Mouse (Mus musculus): ENCODE measurements around the gene Rtl5. TPM values are rescaled to one million over a fixed set of nuclear protein-coding genes. Genes with fewer than 3 reads are reported as not detected.
A peak's percentile ranks its signal among the peaks of the same experiment; 100 is the strongest.

Gene Rtl5
- polyA plus RNA-seq, 3 experiments from 2014 or later, result 0.19 to 3.3 (median 0.20) TPM

DNA sequence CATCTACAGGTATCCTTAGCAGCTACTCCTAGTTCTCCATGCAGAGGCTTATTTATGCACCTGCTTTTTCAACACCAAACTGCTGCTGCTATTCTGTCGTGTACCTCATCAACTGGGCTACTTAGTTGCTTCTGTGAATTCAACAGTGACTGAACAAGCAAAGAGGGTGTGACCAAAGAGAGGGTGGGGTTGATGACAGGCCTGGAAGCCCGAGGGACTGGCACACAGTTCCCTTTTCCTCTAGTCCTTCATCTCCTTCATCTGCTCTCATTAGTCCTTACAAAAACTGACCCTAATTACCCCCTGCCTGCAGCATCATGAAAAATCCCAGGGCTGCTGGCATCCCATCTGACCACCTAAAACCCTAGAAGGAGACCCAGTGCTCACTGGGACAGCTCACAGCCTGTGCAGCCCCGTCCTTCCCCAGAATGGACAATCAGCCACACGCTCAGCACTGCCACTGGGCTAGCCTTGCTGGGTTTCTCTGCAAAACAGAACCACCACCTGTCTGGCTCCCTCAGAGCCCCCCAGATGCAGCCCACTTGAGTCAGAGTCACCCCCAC, 5.8 kb downstream of the Rtl5 start:
- ATAC-seq, result no peak

DNA sequence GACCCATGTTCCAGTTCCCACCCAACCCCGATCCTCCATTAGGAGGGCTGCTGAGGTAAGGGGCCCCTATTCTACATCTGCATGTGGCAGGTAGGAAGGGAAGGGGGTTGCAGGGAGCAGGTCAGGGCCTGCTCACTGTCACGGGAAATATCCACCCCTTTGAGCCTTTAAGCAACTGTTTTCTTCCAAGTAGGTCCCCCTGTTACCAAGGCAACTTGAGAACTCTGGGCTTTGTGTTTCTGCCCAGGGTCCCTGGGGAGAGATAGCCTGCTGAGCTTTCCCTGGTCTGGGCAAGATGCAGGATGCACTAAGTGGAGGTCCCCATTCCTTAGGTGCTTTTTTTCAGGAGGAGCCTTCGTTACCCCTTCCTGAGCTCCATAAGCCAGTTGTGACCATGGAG, 7.0 kb downstream of the Rtl5 start:
- no peak for ATAC-seq

DNA sequence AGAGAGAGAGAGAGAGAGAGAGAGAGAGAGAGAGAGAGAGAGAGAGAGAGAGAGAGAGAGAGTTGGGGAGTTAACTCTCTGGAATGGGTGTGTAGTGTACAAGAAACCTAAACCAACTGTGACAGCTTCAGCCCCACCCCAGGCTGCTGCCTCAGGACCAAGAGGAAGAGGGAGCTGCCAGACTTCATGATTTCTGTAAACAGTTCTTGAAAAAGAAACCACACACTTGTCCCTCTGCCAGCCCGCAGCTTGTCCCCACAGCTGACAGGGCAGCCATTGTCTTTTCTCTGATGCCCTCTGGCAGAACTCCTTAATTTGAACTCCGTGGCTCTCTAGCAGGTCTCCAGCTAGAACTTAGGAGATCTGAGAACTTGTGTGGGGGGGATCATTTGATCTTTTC, 10.2 kb downstream of the Rtl5 start:
- ATAC-seq, result no peak

DNA sequence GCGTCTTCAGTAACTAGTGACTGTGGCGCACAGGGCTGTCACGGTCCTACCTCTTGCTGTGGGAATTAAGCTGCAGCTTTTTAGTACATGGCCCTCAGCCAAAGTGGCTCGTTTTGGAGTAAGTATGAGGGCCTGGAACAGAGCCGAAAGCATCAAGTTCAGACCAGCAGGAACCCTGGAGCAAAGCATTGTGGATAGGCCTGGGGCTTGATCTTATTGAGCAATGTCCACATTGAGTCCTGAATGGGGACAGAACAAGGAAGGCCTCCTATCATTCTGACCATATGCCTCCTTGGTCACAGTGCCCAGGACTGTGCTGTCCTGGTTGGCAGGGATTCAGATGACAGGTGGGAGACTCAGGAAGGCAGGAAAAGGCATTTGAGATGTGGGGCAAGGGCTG, 10.9 kb downstream of the Rtl5 start:
- no peak for ATAC-seq

DNA sequence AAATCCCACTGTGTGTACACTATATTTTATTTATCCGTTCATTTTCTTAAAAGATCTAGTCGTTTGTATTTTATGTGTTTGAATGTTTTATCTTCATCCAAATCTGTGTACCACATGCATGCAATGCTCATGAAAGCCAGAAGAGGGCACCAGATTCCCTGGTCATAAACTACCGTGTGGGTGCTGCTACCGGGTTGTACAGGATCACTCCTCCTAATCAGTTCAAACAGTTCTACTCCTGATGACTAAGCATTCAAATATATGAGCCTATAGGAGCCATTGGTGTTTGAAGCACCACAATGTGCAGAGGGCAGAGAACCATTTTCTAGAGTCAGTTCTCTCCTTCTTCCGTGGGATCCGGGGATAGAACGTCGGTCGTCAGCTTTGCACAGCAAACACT, 11.7 kb downstream of the Rtl5 start:
- peak; percentile 35 for ATAC-seq

DNA sequence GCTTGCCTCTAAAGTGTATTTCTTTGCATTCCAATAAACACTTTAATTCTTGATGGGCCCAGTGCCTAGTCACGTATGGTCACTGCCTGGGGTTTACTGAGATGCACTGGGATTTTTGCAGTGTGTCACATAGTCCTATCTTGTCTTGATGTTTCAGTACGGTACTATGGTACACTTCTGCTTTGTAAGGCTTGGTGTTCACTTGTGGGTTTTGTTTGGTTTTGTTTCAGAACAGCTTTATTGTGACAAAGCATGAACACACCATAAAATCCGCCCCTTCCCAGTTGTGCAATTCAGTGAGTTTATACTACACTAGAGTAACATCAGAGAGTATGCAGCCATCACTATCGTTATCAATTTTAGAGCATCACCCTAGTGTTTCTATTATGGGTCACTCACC, 17.1 kb downstream of the Rtl5 start:
- ATAC-seq, result no peak

DNA sequence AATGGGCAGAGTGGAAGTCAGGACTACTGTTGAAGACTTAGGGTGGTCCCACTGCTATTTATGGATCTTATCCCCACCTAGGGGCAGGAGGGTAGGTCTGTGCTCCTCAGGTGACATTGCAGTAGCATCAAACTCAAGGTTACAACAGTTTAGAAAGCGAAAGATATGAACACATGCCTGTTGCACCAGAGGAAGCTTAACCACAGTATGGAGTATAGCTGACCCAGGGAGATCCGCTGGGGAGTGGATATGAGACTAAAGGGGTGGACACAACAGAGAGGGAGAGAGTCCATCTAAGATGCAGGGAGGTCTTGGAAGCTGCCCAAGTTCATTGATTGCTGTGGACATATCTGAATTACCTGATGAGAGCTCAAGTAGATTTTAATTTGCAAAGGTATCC, 17.7 kb downstream of the Rtl5 start:
- no peak for ATAC-seq

DNA sequence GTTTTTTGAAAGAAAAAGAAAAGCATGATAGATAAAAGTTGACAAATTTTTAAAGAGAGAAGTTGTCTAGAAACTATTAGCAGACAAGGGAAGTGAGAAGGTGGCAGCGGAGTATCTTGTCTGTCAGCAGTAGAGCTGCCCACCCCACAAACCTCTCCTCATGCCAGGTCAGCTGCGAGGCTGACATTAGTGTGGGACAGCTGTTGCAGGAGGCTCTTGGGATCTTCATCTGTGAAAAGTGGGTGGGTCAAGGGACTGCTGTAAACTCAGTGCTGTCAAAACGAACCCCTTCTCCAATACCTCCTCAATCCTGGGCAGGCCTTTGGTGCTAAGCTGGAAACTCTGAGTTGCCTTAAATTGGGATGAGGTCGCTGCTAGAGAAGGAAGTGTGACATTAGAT, 19.9 kb downstream of the Rtl5 start:
- ATAC-seq, result no peak

DNA sequence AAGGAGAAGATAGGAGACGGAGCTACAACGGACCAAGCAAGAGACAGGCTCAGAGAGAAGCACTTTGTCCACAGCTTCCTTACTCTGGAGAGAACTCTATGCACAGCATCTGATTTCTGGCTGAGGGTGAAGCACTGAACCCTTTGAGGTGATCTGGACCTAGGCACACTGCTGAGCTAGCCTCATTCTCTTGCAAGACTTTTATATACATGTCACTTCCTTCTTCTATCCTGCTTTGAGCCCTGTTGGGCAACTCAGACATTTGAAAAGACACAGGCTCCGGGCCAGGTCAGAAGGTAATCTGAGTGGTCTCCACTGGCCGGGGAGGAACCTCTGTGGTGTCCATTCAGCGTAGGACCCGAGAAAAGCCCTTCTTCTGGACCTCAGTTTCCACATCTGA, 20.6 kb downstream of the Rtl5 start:
- ATAC-seq, result no peak

DNA sequence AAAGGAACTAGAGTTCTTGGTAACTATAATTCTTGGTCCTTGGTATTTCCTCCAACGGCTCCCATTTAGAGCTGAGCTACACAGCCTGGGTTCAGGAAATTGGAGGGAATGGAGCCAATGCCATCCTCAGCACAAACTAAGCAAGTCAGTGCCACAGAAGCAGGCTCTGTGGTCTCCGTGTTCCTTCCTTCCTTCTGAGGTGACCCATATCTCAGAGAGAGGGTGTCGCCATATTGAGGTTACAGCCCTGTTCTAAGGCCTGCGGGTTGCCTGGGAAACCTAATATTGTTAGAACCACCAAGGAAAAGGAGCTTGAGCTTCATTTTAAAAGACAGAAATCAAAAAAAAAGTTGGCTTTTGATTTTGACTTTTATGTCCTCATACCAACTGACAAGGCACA, 28.7 kb downstream of the Rtl5 start:
- ATAC-seq, result no peak

DNA sequence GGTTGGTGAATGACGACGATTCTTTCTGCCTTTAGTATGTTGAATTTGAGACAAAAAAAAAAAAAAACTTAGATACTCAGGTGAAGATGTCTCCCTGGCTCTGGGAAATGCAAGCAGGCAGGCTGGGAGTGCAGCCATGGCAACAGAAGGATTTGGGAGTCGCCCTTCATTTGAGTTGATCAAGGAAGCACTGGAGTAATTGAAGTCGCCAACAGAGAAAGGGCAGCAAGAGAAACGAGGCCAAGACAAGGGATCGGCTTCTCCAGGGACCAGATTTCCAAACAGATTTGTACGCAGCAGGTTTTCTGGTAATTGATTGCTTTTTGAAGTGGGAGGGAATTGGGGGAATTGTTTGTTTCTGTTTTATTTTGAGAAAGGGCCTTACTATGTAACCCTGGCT, 29.5 kb downstream of the Rtl5 start:
- ATAC-seq, result no peak

DNA sequence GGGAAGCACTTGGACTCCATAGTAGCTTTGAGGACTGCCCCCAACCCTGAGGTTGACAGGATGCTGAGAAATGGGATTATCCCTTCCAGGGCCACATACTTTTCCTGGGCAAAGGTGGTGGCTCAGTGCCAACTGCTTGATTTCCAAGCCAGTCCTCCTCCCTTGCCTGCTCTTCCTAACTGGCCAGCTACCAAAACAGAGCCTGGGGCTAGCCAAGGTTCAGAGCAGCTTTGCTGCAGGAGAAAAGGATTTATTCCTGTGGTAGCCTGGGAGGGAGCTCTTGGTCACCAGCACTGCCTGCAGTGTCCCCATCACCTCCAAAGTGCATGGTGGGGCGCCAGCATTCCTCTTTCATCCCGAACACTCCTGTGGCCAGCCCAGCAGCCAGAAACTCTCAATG, 33.6 kb downstream of the Rtl5 start:
- ATAC-seq, result no peak

DNA sequence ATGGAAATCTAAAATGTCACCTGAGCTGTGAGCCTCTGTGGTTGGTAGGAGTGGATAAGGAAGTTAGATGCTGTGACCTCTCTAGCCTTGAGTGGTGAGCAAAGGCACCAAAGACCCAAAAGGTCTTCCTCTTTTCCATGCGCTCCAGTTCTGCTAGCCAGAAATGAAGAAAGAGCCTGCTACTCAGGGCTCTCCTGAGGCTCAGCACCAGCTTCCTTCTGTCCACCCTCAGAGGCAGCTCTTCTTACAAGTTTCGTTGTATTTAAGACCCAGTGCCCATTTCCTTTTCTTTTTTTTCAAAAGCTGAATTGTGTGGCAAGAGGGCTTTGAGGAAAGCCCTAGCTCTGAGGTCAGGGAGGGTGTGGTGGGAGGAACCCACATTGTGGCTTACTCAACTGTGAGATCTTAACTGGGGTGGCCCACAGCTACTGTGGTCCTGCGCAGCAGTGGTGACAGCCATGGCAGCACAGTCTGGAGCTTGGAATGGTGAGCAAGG, 34.2 kb downstream of the Rtl5 start:
- ATAC-seq, result no peak

DNA sequence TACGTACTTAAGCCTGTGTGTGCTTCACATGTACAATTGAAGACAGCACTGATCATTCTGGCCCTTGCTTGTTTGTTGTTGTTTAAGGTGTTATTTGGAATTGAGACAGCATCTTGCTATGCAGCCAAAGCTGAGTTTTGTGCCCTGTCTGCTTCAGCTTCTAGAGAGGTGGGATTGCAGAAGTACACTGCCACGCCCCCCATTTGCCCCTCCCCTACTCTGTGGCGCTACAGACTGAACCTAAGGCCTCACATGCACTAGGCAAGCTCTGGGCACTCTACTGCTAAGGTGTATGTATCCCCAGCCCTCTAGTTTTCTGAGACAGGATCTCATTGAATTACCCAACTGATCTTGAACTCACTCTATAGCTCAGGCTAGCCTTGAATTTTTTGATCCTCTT, 35.4 kb downstream of the Rtl5 start:
- ATAC-seq, result no peak

DNA sequence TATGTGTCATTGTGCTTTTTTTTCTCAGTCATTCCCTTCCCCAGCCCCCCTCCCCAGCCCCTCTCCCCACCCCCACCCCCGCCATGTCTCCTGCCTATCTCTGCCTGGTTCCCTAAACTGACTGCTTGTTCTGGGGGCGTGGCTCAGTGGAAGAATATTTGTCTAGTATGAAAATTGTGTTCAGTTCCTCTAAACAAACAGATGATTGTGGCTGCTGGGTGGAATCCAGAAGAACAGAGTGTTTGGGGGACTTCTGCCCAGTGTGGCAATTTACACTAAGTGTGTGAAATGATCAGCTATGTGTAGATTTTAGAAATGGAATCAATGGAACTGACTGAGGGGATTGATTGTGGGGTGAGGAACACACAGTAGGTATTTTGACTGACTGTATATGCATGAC, 37.5 kb downstream of the Rtl5 start:
- ATAC-seq, result no peak

DNA sequence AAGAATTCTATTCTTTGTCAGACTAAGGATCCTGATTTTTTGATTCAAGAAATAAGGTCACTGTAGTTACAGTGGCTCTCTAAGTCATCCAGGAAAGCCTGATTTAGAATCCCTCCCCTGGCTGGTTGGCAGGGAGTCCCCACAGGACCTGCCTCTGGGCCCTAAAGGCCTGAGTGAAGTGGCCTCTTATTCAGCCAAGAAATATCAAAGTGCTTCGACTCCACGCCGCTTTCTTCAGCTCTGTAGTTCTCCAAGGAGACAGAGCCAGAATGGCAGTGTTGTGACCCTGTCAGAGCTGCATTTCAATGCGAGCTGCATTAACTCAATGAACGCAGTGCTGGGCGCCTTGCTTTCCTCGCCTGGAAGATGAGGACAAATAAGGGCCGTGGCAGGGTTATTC, 38.7 kb downstream of the Rtl5 start:
- no peak for ATAC-seq

DNA sequence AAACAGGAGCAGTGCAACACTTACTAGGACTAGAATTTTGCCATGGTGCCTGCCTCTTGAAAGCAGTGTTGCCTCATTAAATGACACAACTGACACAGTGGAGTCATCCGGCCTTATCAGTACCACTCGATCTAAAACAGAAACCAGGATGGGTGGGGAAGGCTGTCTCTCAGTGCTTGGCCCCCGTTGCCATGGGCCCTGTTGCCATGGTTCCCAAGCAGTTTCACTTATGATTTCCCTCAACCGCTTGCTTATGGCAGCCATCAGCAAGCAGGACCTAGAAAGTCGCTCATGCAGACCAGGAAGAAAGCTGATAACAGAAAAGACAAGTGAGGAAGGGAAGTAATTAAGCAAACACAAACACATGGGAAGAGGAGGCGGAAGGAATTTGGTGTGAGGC, 39.3 kb downstream of the Rtl5 start:
- ATAC-seq, result peak; percentile 98

DNA sequence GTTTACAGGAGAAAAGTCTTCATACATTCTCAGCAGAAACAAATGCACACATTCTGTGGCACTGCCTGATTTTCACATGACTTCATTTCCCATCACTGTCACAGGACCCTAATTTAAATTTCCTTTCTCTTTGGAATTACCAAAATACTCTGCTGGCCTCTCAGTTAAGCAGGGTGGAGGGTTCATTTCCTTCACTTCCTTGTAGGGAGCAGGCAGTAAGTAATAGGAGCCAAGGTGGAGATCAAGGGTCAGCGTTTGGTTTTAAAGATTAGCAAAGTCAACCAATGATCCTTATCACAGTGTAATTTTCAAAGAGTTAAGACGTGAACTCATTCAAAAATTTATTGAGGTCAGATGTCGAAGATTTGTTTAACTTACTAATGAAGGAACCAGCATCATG, 46.1 kb downstream of the Rtl5 start:
- ATAC-seq, result no peak

DNA sequence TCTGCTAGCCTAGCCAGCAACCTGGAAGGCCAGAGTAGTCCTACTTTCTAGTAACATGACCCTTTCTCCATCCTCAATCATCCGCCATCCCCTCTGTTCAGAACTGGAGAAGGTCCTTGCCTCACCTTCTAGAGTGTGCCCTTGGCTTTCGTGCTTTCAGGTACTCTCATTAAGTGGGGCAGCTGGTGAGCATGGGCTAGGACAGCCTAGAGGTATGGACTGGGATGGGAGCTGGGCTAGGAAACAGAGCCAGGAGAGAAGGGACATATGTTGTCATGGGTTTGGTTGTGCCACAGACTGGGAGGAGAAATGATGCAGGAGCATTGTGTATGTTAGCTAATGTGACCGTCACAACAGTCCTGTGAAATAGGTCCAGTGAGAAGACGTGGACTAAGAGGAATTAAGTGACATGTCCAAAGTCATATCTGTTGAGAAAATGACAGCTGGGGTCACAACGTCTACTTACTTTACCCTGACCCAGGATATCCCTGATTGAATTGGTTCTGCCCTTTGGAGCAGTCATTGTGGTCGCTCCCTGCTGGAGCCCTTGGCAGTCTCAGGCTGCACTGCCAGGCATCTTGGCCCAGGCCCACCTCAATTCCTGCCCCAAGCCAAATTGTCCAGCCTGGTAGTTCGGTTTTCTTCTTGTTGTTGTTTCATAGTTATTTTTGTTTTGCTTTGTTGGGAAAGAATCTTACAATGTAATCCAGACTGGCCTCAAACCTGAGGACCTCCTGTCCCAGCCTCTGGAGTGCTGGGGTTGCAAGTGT, 51.4 kb downstream of the Rtl5 start:
- no peak for ATAC-seq

DNA sequence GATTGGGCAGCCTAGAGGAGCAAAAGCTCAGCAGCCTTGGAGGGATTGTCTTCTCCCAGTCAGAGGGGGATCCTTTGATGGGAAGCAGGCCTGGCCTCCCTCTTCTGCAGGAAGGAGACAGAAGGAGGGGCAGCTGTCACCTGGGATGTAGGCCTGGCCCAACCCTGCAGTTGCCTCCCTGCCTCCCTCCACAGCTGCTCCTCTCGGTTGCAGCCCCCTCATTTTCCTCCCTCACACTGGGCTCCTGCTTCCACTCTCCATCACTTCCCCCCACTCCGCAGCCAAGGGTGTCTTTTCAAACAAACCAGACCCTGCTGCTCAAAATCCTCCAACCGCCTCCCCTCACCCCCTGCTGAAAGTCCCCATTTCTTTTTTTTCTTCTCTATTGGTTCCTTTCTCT, 52.2 kb downstream of the Rtl5 start:
- no peak for ATAC-seq

DNA sequence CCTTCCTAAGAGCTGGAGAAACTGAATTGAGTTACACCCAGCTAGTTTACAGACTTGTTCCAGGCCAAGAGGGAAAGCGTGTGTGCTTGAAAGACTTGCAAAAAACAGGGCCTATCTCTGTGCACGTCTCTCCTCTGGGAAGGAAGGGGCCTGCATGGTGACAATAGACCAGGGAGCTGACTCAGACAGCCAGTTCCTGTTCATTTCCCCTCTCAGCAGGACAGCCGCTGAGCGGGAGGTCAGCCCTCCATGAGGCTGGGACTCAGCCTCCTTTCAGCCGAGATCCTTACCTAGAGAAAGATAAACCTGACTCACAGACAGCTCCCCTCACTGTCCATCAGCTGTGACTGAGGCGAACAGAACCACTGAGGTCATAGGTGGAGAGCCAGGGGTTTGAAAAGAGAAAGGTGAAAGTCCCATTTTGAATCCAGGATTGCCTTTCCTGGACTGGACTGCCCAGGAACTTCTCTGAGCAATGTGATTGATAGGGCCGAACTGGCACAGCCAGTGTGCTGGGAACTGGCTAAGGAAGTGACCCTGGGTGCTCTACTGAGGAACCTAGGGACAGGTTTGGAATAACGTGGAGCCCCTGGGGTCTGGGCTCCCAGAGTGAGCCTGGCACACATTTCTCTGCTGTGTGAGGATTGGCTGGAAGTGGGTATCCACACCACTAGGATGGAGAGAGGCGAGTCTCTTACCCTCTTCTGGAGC, 53.7 kb downstream of the Rtl5 start:
- no peak for ATAC-seq

All from inflammation-experienced regulatory T-cells, adult 6 months (primary cell).